Mouse (Mus musculus) mesoderm, embryonic 11.5 days (tissue): ENCODE data around the gene Fpr1.
A peak's percentile ranks its signal among the peaks of the same experiment; 100 is the strongest.
"Not testable (repeated sequence)": the region's sequence is repeated elsewhere in the genome, so short reads cannot be mapped to it uniquely, and the experiment has no call there.

ENCODE experiments used
- DNase-seq: peaks from one replicate; pipeline ENCODE4 v3.0.0-alpha.2; 2012; ENCODE audit warnings: low read depth, low spot score

The Fpr1 gene

GRCm38 (mm10) chr17:17883840-17884239 is at the start of gene Fpr1:
Fpr1 (minus strand) TSS chr17:17883940.
- DNase-seq: no peak

GRCm38 (mm10) chr17:17917782-17918181 is 34.0 kb upstream of the Fpr1 start:
- DNase-seq: no peak

GRCm38 (mm10) chr17:17917376-17917775 is 33.6 kb upstream of the Fpr1 start:
- no peak for DNase-seq

GRCm38 (mm10) chr17:17912618-17913017 is 28.9 kb upstream of the Fpr1 start:
- not testable (repeated sequence) for DNase-seq

GRCm38 (mm10) chr17:17909636-17910421 is 26.1 kb upstream of the Fpr1 start:
- peak; percentile 90 for DNase-seq

- DNase-seq: no peak
Observed at GRCm38 (mm10) chr17:17900768-17901167, 17.0 kb upstream of the Fpr1 start.

- peak; percentile 12 for DNase-seq
Observed at GRCm38 (mm10) chr17:17899268-17899667, 15.5 kb upstream of the Fpr1 start.

- DNase-seq: peak; percentile 55
Observed at GRCm38 (mm10) chr17:17896039-17896438, 12.3 kb upstream of the Fpr1 start.

GRCm38 (mm10) chr17:17889732-17890425 is 6.1 kb upstream of the Fpr1 start:
- no peak for DNase-seq

GRCm38 (mm10) chr17:17887774-17888248 is 4.1 kb upstream of the Fpr1 start, which contains the start of the genes Fpr2 and Fpr3:
Fpr2 (plus strand) TSS chr17:17887824.
Fpr3 (plus strand) TSS chr17:17887852.
- DNase-seq: no peak

- DNase-seq: no peak
Observed at GRCm38 (mm10) chr17:17882672-17883071, 1.1 kb downstream of the Fpr1 start.

- DNase-seq: no peak
Observed at GRCm38 (mm10) chr17:17879347-17879746, 4.4 kb downstream of the Fpr1 start.

- DNase-seq: no peak
Observed at GRCm38 (mm10) chr17:17871697-17872096, 12.0 kb downstream of the Fpr1 start.

- no peak for DNase-seq
Observed at GRCm38 (mm10) chr17:17870892-17871550, 12.7 kb downstream of the Fpr1 start.

- DNase-seq: no peak
Observed at GRCm38 (mm10) chr17:17866801-17867469, 16.8 kb downstream of the Fpr1 start.

- DNase-seq: no peak
Observed at GRCm38 (mm10) chr17:17865168-17865567, 18.6 kb downstream of the Fpr1 start.

GRCm38 (mm10) chr17:17862360-17862759 is 21.4 kb downstream of the Fpr1 start:
- DNase-seq: no peak

- DNase-seq: no peak
Observed at GRCm38 (mm10) chr17:17860110-17860509, 23.6 kb downstream of the Fpr1 start.

GRCm38 (mm10) chr17:17857446-17857845 is 26.3 kb downstream of the Fpr1 start:
- DNase-seq: no peak

- DNase-seq: no peak
Observed at GRCm38 (mm10) chr17:17856612-17857011, 27.1 kb downstream of the Fpr1 start.

GRCm38 (mm10) chr17:17855064-17855838 is 28.5 kb downstream of the Fpr1 start, which contains the start of gene Has1:
Has1 (minus strand) TSS chr17:17855205.
- DNase-seq: no peak
